Mouse (Mus musculus): ENCODE data around the gene Arf1. TPM values are rescaled to one million over a fixed set of nuclear protein-coding genes. Genes with fewer than 3 reads are reported as not detected.

Arf1 gene
- polyA plus RNA-seq, 1 experiment from 2014 or later: 693 TPM

DNA sequence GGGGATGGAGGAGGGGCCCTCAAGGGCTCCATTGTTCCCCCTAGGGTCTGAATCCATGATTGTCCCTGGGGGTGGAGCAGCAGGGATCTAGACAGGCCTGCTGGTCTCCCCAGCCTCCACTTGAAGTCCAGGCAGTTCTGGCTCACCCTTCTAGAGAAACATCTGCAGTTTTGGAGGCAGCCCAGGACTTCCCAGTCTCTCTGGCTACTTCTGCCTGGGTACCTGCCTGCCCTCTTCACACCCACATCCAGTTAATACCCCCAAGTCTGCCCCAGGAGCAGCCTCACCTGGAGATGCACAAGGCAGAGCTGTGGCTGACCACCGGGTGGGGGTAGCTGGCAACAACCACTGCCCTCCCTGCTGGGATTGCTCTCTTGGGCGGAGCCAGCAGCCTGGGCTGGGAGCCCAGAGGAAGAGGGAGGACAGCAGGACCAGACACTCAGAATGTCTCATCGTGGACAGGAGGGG lies 45.2 kb downstream of the Arf1 start, which contains the start of gene Gjc2:
Gene Gjc2 (minus strand): TSS at position 350 of the 468 bp plus-strand sequence.
- WGBS: 46% methylated on average over 3 of the region's 3 CpGs
- Histone ChIP-seq H3K9me3 (no peaks in the 10 kb centered on the region), H3K4me1 (no peaks in the 10 kb centered on the region), H3K4me2 (no peak within 1 kb of the TSS), H3K4me3 (no peak within 1 kb of the TSS), H3K36me3 (peaks cover 48% of the 10 kb centered on the region), H3K27ac (no peak within 1 kb of the TSS), H3K27me3 (peaks cover 25% of the 10 kb centered on the region), H3K9ac (no peak within 1 kb of the TSS)
- ATAC-seq (ENCODE audit: insufficient number of reproducible peaks, insufficient read depth, low FRiP score, low TSS enrichment, low read depth): no peak

DNA sequence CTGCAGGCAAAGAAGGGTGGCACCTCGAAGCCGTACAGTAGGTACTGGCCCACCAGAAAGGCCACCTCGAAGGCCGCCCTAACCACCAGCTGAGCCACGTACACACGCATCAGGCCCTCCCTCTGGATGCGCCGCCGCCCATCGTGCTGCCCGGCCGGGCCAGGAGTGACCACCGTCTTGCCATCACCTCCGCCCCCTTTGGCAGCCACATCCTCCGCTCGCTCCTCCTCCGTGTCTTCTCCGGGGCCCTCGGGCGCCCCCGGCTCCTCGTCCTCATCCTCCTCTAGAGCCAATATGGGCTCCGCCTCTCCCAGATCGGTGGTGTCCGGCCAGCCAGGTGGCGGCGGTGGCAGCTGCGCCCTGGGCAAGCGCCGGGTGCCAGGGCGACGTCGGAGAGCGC lies 51.1 kb downstream of the Arf1 start:
- no peaks in the 10 kb centered on the region for H3K9me3 ChIP-seq
- no peaks in the 10 kb centered on the region for H3K36me3 ChIP-seq
- H3K4me3 ChIP-seq: peak overlapping the region; percentile 28
- ATAC-seq (ENCODE audit: insufficient number of reproducible peaks, insufficient read depth, low FRiP score, low TSS enrichment, low read depth): no peak
- peak overlapping the region; percentile 50 for H3K4me2 ChIP-seq
- peaks cover 9% of the 10 kb centered on the region for H3K4me1 ChIP-seq
- no peak overlapping the region for H3K9ac ChIP-seq
- WGBS: 6% methylated on average over 34 of the region's 34 CpGs
- no peak overlapping the region for H3K27ac ChIP-seq
- H3K27me3 ChIP-seq: peaks cover 85% of the 10 kb centered on the region

DNA sequence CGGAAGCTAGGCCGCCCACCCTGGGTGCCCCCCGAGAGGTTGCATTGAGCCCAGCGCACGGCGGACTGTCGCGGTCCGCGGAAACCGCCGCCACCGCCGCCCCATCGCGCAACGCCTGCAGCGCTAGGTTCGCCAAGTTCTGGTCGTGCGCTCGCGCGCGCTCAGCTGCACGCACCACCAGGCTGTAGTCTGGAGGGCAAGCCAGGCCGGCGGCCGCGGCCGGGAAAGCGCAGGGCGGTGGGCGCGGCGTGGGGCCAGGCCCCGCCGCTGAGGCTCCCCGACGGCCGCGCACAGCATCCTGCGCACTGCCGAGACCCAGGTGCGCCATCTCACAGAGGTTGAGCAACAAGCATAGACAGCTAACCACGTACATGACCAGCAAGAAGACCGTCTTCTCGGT lies 51.6 kb downstream of the Arf1 start:
- Histone ChIP-seq H3K36me3 (no peaks in the 10 kb centered on the region), H3K27me3 (peaks cover 88% of the 10 kb centered on the region), H3K4me2 (peak overlapping the region; percentile 50), H3K4me3 (peak overlapping the region; percentile 28), H3K9me3 (no peaks in the 10 kb centered on the region), H3K4me1 (peaks cover 9% of the 10 kb centered on the region), H3K27ac (no peak overlapping the region), H3K9ac (peak overlapping the region; percentile 49; the same call in 1 of the 2 replicates)
- 4% methylated on average over 48 of the region's 48 CpGs for whole genome bisulfite sequencing
- ATAC-seq (ENCODE audit: insufficient number of reproducible peaks, insufficient read depth, low FRiP score, low TSS enrichment, low read depth): no peak

GRCm38 (mm10) chr11:59174189-59174838 lies 53.8 kb downstream of the Arf1 start:
- Histone ChIP-seq H3K9ac (no peak overlapping the region), H3K36me3 (no peaks in the 10 kb centered on the region), H3K27me3 (peaks cover 79% of the 10 kb centered on the region), H3K4me1 (peaks cover 9% of the 10 kb centered on the region), H3K4me3 (no peak overlapping the region), H3K9me3 (no peaks in the 10 kb centered on the region), H3K27ac (no peak overlapping the region), H3K4me2 (no peak overlapping the region)
- ATAC-seq (ENCODE audit: insufficient number of reproducible peaks, insufficient read depth, low FRiP score, low TSS enrichment, low read depth): no peak
- WGBS: 50% methylated on average over 6 of the region's 6 CpGs

- Histone ChIP-seq H3K4me1 (no peaks in the 10 kb centered on the region), H3K36me3 (no peaks in the 10 kb centered on the region), H3K27ac (no peak overlapping the region), H3K9me3 (no peaks in the 10 kb centered on the region), H3K4me2 (no peak overlapping the region), H3K27me3 (peaks cover 42% of the 10 kb centered on the region), H3K9ac (no peak overlapping the region), H3K4me3 (no peak overlapping the region)
- ATAC-seq (ENCODE audit: insufficient number of reproducible peaks, insufficient read depth, low FRiP score, low TSS enrichment, low read depth): no peak
- 71% methylated on average over 4 of the region's 4 CpGs for WGBS
These were observed 57.5 kb downstream of the Arf1 start for GRCm38 (mm10) chr11:59170549-59170948.

GRCm38 (mm10) chr11:59169807-59170206 lies 58.3 kb downstream of the Arf1 start:
- Histone ChIP-seq H3K4me3 (no peak overlapping the region), H3K27ac (no peak overlapping the region), H3K4me2 (no peak overlapping the region), H3K9ac (no peak overlapping the region), H3K4me1 (no peaks in the 10 kb centered on the region), H3K9me3 (no peaks in the 10 kb centered on the region), H3K36me3 (no peaks in the 10 kb centered on the region), H3K27me3 (peaks cover 34% of the 10 kb centered on the region)
- 48% methylated on average over 3 of the region's 3 CpGs for WGBS
- no peak for ATAC-seq (ENCODE audit: insufficient number of reproducible peaks, insufficient read depth, low FRiP score, low TSS enrichment, low read depth)

DNA sequence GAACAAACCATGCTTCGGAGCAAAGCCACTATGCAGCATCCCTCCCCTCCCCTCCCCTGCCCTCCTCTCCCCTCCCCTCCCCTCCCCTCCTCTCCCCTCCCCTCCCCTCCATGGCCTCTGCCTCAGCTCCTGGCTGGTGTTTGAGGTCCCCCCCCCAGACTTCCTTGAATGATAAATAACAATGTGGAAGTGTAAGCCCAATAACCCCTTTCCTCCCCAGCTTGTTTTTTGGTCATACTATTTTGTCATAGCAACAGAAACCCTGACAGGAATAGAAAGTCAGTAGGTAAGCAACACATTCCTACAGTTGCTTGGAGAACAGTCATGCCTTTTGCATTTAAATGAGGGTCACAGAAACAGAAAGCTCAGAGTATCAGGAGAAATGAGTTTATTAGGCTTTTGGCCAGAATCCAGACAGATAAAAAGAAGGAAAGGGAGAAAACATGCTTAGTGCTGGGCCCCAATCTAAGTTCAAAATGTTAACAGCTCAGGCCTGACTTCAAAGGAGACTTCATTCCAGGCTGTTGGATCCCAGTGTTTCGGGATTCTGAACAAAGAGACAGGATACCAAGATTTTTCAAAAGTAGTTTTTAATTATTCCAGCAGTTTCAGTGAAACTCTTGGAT lies 62.3 kb downstream of the Arf1 start:
- Histone ChIP-seq H3K27ac (no peak overlapping the region), H3K4me3 (no peak overlapping the region), H3K4me2 (no peak overlapping the region), H3K36me3 (no peaks in the 10 kb centered on the region), H3K4me1 (peaks cover 15% of the 10 kb centered on the region), H3K9me3 (no peaks in the 10 kb centered on the region), H3K9ac (no peak overlapping the region), H3K27me3 (no peaks in the 10 kb centered on the region)
- 75% methylated on average over 2 of the region's 2 CpGs for WGBS
- ATAC-seq (ENCODE audit: insufficient number of reproducible peaks, insufficient read depth, low FRiP score, low TSS enrichment, low read depth): no peak

GRCm38 (mm10) chr11:59164384-59164783 lies 63.7 kb downstream of the Arf1 start:
- no peaks in the 10 kb centered on the region for H3K9me3 ChIP-seq
- no peaks in the 10 kb centered on the region for H3K36me3 ChIP-seq
- no peak for ATAC-seq (ENCODE audit: insufficient number of reproducible peaks, insufficient read depth, low FRiP score, low TSS enrichment, low read depth)
- H3K4me3 ChIP-seq: peak overlapping the region; percentile 77
- H3K27ac ChIP-seq: peak overlapping the region; percentile 99; the same call in 1 of the 2 replicates
- H3K9ac ChIP-seq: no peak overlapping the region
- H3K4me2 ChIP-seq: peak overlapping the region; percentile 69; the same call in 1 of the 2 replicates
- H3K4me1 ChIP-seq: peaks cover 15% of the 10 kb centered on the region
- H3K27me3 ChIP-seq: no peaks in the 10 kb centered on the region
- 86% methylated on average over 9 of the region's 9 CpGs for WGBS

GRCm38 (mm10) chr11:59163255-59164236 lies 64.5 kb downstream of the Arf1 start, which contains the start of gene Iba57:
Gene Iba57, minus strand, starts transcription at chr11:59163739.
- peaks cover 5% of the 10 kb centered on the region; the same call in 1 of the 2 replicates for H3K36me3 ChIP-seq
- peak within 1 kb of the TSS; percentile 77 for H3K4me3 ChIP-seq
- no peaks in the 10 kb centered on the region for H3K27me3 ChIP-seq
- peak within 1 kb of the TSS; percentile 88 for H3K9ac ChIP-seq
- H3K27ac ChIP-seq: peak within 1 kb of the TSS; percentile 99
- peaks cover 15% of the 10 kb centered on the region for H3K4me1 ChIP-seq
- 3% methylated on average over 68 of the region's 68 CpGs for WGBS
- no peaks in the 10 kb centered on the region for H3K9me3 ChIP-seq
- peak; percentile 97 for ATAC-seq (ENCODE audit: insufficient number of reproducible peaks, insufficient read depth, low FRiP score, low TSS enrichment, low read depth)
- peak within 1 kb of the TSS; percentile 69 for H3K4me2 ChIP-seq

- peak overlapping the region; percentile 77 for H3K4me3 ChIP-seq
- 63% methylated on average over 9 of the region's 9 CpGs for WGBS
- H3K9ac ChIP-seq: peak overlapping the region; percentile 88
- H3K4me2 ChIP-seq: peak overlapping the region; percentile 69
- H3K9me3 ChIP-seq: no peaks in the 10 kb centered on the region
- peaks cover 13% of the 10 kb centered on the region for H3K36me3 ChIP-seq
- no peaks in the 10 kb centered on the region for H3K27me3 ChIP-seq
- ATAC-seq (ENCODE audit: insufficient number of reproducible peaks, insufficient read depth, low FRiP score, low TSS enrichment, low read depth): no peak
- H3K27ac ChIP-seq: peak overlapping the region; percentile 99
- H3K4me1 ChIP-seq: peaks cover 15% of the 10 kb centered on the region
These were observed 65.4 kb downstream of the Arf1 start for GRCm38 (mm10) chr11:59162443-59163254.
